Mouse (Mus musculus) forebrain, embryonic 16.5 days (tissue): ENCODE data around the gene Dand5. TPM values are rescaled to one million over a fixed set of nuclear protein-coding genes. Genes with fewer than 3 reads are reported as not detected.

ENCODE experiments used
- ATAC-seq: fragments of 200-750 bp; cut with Nextera tagmentation; 2 replicates; pipeline ENCODE4 v1.8.0; 2017; ENCODE audit warnings: mild to moderate bottlenecking, moderate library complexity
- H3K27ac ChIP-seq: fragments of 300-500 bp; sonication (generic); 2 replicates; pipeline ENCODE4 v1.5.1; 2014; ENCODE audit warnings: low read length, control low read depth
- H3K27me3 ChIP-seq: fragments of 300-500 bp; sonication (generic); replicated peaks from 2 replicates; pipeline ENCODE4 v1.6.1; 2014; ENCODE audit warnings: low read length; ENCODE audit not compliant: control insufficient read depth, insufficient read depth
- H3K36me3 ChIP-seq: fragments of 300-500 bp; sonication (generic); 2 replicates; pipeline ENCODE4 v1.6.1; 2014; ENCODE audit not compliant: control insufficient read depth, insufficient read depth
- H3K4me1 ChIP-seq: fragments of 300-500 bp; sonication (generic); replicated peaks from 2 replicates; pipeline ENCODE4 v1.6.1; 2014; ENCODE audit warnings: low read length; ENCODE audit not compliant: control insufficient read depth, insufficient read depth
- H3K4me2 ChIP-seq: fragments of 300-500 bp; sonication (generic); 2 replicates; pipeline ENCODE4 v1.6.1; 2014; ENCODE audit warnings: mild to moderate bottlenecking, low read length, control low read depth
- H3K4me3 ChIP-seq: fragments of 300-500 bp; sonication (generic); replicated peaks from 2 replicates; pipeline ENCODE4 v1.5.1; 2014; ENCODE audit warnings: mild to moderate bottlenecking, low read length, control low read depth
- H3K9ac ChIP-seq: fragments of 300-500 bp; sonication (generic); replicated peaks from 2 replicates; pipeline ENCODE4 v1.6.1; 2014; ENCODE audit warnings: low read depth, low read length, control low read depth
- H3K9me3 ChIP-seq: fragments of 300-500 bp; sonication (generic); 2 replicates; pipeline ENCODE4 v1.6.1; 2016; ENCODE audit warnings: low read length; ENCODE audit not compliant: control insufficient read depth
- WGBS: fragments of 180-500 bp; shearing (Covaris S2); extraction: QIAGEN DNeasy Blood & Tissue Kit; methylation state at CpG from one replicate; pipeline ENCODE4 v1.1.7; 2014; 5-methylcytosine and 5-hydroxymethylcytosine counted together
- polyA plus RNA-seq: library from polyadenylated mRNA; unstranded; fragments of >200 nt; fragmentation: Nextera tagmentation; extraction: Ambion mirVana; gene quantifications from 2 replicates; pipeline ENCODE4 v1.2.1, GENCODE M21; 2015

The Dand5 gene
- polyA plus RNA-seq, 1 experiment from 2014 or later, result 8.7 TPM

DNA sequence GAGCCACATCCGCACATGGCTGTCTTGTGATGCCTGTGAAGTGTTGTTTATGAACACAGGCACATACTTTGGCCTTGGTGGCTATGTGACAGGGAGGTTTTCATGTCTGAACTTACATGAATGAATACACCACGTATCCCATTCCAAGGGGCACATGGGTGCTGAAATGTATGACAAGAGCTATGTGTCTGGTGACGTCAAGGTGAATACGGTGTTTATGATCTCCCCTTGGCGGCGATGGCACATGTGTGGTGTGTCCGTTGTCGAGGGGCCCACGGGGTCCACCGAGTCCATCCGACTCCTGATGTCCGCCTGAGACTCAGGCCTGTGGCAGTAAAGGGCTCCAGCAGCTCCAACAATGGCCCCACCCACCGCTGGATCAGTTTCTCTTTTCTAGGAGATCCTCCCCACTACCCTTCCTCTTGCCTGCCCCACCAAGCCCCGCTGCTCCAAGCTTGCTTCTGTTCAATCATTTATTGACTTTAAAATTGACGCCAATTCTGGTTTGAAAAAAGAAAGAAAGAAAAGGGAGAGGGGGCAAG is 25.3 kb downstream of the Dand5 start:
- Histone ChIP-seq H3K9ac (peak overlapping the region; percentile 98), H3K4me3 (no peak overlapping the region), H3K4me1 (peaks cover 76% of the 10 kb centered on the region)

GRCm38 (mm10) chr8:84794486-84794885 is 28.1 kb downstream of the Dand5 start:
- peak overlapping the region; percentile 42 for H3K4me2 ChIP-seq
- H3K36me3 ChIP-seq, result no peaks in the 10 kb centered on the region
- peaks cover 80% of the 10 kb centered on the region for H3K4me1 ChIP-seq
- H3K9ac ChIP-seq, result peak overlapping the region; percentile 56
- no peak overlapping the region; the same call in 1 of the 2 replicates for H3K4me3 ChIP-seq
- WGBS, result 29% methylated on average over 7 of the region's 7 CpGs
- H3K27ac ChIP-seq, result peak overlapping the region; percentile 99
- no peaks in the 10 kb centered on the region for H3K9me3 ChIP-seq
- peak; percentile 6; the same call in 1 of the 2 replicates for ATAC-seq
- no peaks in the 10 kb centered on the region for H3K27me3 ChIP-seq

More for the DNA sequence above, 25.3 kb downstream of the Dand5 start:
- H3K27ac ChIP-seq, result peak overlapping the region; percentile 99
- no peaks in the 10 kb centered on the region for H3K9me3 ChIP-seq
- H3K27me3 ChIP-seq, result no peaks in the 10 kb centered on the region
- H3K36me3 ChIP-seq, result no peaks in the 10 kb centered on the region
- peak overlapping the region; percentile 73 for H3K4me2 ChIP-seq
- 68% methylated on average over 15 of the region's 15 CpGs for WGBS
- no peak for ATAC-seq

- H3K27me3 ChIP-seq, result no peaks in the 10 kb centered on the region; the same call in 1 of the 2 replicates
- WGBS, result 27% methylated on average over 13 of the region's 13 CpGs
- peak overlapping the region; percentile 23 for H3K4me3 ChIP-seq
- H3K4me1 ChIP-seq, result peaks cover 83% of the 10 kb centered on the region
- ATAC-seq, result peak; percentile 87
- peak overlapping the region; percentile 99 for H3K27ac ChIP-seq
- no peaks in the 10 kb centered on the region for H3K9me3 ChIP-seq
- H3K36me3 ChIP-seq, result no peaks in the 10 kb centered on the region
- peak overlapping the region; percentile 64 for H3K9ac ChIP-seq
- H3K4me2 ChIP-seq, result peak overlapping the region; percentile 48
These were observed 28.7 kb downstream of the Dand5 start for GRCm38 (mm10) chr8:84793791-84794485.

- no peaks in the 10 kb centered on the region; the same call in 1 of the 2 replicates for H3K27me3 ChIP-seq
- H3K9me3 ChIP-seq, result no peaks in the 10 kb centered on the region
- H3K4me3 ChIP-seq, result no peak overlapping the region
- 59% methylated on average over 9 of the region's 9 CpGs for WGBS
- peak overlapping the region; percentile 64; the same call in 1 of the 2 replicates for H3K9ac ChIP-seq
- no peak for ATAC-seq
- H3K4me2 ChIP-seq, result peak overlapping the region; percentile 48
- H3K4me1 ChIP-seq, result peaks cover 87% of the 10 kb centered on the region
- peak overlapping the region; percentile 99 for H3K27ac ChIP-seq
- no peaks in the 10 kb centered on the region for H3K36me3 ChIP-seq
These were observed 29.5 kb downstream of the Dand5 start for GRCm38 (mm10) chr8:84793134-84793533.

DNA sequence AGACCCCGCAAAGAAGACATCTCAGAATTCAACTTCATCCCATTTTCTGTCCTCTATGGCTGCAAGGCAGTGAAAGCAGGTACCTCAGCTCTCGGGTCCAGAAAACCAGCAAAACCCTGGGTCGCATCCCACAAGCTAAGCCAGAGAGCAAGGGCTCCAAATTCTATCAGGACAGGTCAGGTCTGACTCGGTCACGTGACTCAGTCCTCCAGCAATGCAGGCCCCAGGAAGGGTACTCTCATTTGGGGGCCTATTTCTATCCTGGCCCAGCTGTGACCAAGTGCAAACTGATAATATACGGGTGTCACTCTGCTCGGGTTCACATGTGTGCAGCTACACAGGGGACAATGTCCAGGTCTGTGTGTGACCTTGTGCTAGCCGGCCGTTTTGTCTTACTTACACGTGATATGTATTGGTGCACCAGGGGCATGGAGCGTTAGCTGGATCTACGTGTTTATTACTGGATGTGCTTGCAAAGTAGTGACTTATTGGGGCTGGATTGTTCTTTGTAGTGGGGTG is 30.1 kb downstream of the Dand5 start:
- Histone ChIP-seq H3K9ac (no peak overlapping the region; the same call in 1 of the 2 replicates), H3K27ac (peak overlapping the region; percentile 99), H3K9me3 (no peaks in the 10 kb centered on the region), H3K27me3 (peaks cover 2% of the 10 kb centered on the region; the same call in 1 of the 2 replicates), H3K4me1 (peaks cover 88% of the 10 kb centered on the region), H3K36me3 (no peaks in the 10 kb centered on the region), H3K4me3 (no peak overlapping the region), H3K4me2 (no peak overlapping the region)
- ATAC-seq, result no peak
- WGBS, result 63% methylated on average over 12 of the region's 12 CpGs

DNA sequence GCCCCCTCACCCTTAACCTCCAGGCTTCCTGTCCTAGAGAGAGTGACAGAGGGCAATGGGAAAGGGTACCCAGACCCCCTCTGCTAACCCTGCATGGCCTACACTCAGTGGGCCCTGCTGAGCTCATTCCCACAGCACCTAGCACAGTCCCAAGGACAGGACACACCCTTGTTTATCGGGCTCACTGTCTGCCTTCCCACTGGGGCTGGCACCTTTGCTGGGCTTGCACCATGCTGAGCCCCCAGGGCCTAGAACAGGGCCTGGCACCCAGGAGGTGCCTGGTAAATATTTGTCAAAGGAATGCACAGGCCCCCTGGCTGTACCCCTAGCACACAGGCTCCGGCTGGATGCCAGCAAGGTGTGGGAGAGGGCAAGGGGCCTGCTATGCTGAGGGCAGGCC is 32.1 kb downstream of the Dand5 start:
- no peak for ATAC-seq
- Histone ChIP-seq H3K36me3 (no peaks in the 10 kb centered on the region), H3K4me2 (0 out of 2 replicates have a peak overlapping the region, but pooled peaks have one; percentile 0), H3K9me3 (no peaks in the 10 kb centered on the region), H3K27ac (peak overlapping the region; percentile 89), H3K4me1 (peaks cover 89% of the 10 kb centered on the region), H3K9ac (peak overlapping the region; percentile 14; the same call in 1 of the 2 replicates), H3K4me3 (no peak overlapping the region), H3K27me3 (peaks cover 2% of the 10 kb centered on the region)
- 53% methylated on average over 2 of the region's 2 CpGs for WGBS

GRCm38 (mm10) chr8:84789855-84790486 is 32.7 kb downstream of the Dand5 start:
- Histone ChIP-seq H3K4me2 (peak overlapping the region; percentile 37), H3K27me3 (peaks cover 2% of the 10 kb centered on the region)
- WGBS, result 56% methylated on average over 9 of the region's 9 CpGs

DNA sequence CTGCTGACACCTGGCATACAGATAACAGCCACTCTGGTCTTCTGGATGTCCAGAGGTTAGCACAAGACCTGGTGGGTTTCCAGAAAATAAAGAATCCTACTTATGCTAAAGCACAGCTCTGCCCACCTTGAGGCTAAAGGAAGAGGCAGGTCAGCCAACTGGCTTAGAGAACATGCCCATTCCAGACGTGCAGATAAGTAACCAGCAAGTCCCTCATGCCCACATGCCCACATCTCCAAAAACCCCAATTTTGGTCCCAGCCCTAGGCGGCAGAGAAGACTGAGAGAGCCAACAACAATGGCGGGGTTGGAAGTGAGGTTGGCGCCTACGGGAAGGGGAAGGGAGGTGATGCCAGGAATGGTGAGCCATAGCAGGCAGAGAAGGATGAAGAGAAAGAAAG is 33.3 kb downstream of the Dand5 start:
- Histone ChIP-seq H3K9ac (peak overlapping the region; percentile 43; the same call in 1 of the 2 replicates), H3K36me3 (no peaks in the 10 kb centered on the region), H3K27me3 (peaks cover 2% of the 10 kb centered on the region), H3K27ac (peak overlapping the region; percentile 89), H3K4me3 (no peak overlapping the region), H3K4me2 (peak overlapping the region; percentile 37), H3K9me3 (no peaks in the 10 kb centered on the region), H3K4me1 (peaks cover 89% of the 10 kb centered on the region)
- whole genome bisulfite sequencing, result 29% methylated on average over 5 of the region's 5 CpGs
- ATAC-seq, result no peak

More at GRCm38 (mm10) chr8:84789855-84790486, 32.7 kb downstream of the Dand5 start:
- Histone ChIP-seq H3K9me3 (no peaks in the 10 kb centered on the region), H3K9ac (peak overlapping the region; percentile 43; the same call in 1 of the 2 replicates), H3K4me3 (no peak overlapping the region), H3K36me3 (no peaks in the 10 kb centered on the region), H3K4me1 (peaks cover 89% of the 10 kb centered on the region), H3K27ac (peak overlapping the region; percentile 89)
- peak; percentile 3 for ATAC-seq

DNA sequence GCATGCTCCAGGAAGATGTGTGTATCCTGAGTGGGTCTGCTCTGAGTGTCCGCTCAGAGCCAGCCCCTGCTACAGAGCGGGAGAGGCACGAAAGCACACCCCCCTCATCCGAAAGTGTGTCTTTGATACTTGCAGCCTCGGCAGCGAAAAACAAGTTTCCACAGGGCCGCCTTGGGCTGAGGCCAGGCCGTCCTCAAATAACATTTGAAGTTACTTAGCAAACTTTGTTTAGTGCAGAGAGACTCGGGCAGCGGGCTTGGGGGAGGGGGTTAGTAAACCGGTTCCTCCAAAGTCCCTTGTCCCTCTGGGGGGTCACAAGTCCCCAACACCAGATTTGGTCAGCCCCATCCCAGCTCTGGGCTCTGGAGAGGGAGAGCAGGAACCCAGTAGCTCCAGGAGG is 33.7 kb downstream of the Dand5 start:
- H3K4me2 ChIP-seq, result peak overlapping the region; percentile 37
- H3K4me3 ChIP-seq, result no peak overlapping the region
- no peak for ATAC-seq
- 14% methylated on average over 11 of the region's 11 CpGs for WGBS
- no peaks in the 10 kb centered on the region for H3K9me3 ChIP-seq
- peak overlapping the region; percentile 89 for H3K27ac ChIP-seq
- no peaks in the 10 kb centered on the region for H3K36me3 ChIP-seq
- peaks cover 86% of the 10 kb centered on the region for H3K4me1 ChIP-seq
- peak overlapping the region; percentile 43 for H3K9ac ChIP-seq
- H3K27me3 ChIP-seq, result peaks cover 2% of the 10 kb centered on the region
